Mouse (Mus musculus) liver, embryonic 14 days (tissue): ENCODE measurements around the gene Grpr. TPM values are rescaled to one million over a fixed set of nuclear protein-coding genes. Genes with fewer than 3 reads are reported as not detected.

Source experiments
- polyA plus RNA-seq: library from polyadenylated mRNA; depleted of rRNA; stranded (reverse); fragments of >200 nt; gene quantifications from 2 replicates; pipeline ENCODE4 v1.2.3, GENCODE M21; 2012; rRNA removed

Gene Grpr
- not detected in 2 replicates for polyA plus RNA-seq

GRCm38 (mm10) chrX:163549666-163550065, at the start of gene Grpr:
Gene Grpr, minus strand, starts transcription at chrX:163549677.

Other genes with a start within 250 kb of the Grpr start
- gene Rnf138rt1, start 211.7 kb upstream of the Grpr start, polyA plus RNA-seq, result 0.09 and 0.10 TPM in 2 replicates